Mouse (Mus musculus) left cerebral cortex, postnatal 36 days (tissue): ENCODE measurements around the gene Dnase2a. TPM values are rescaled to one million over a fixed set of nuclear protein-coding genes. Genes with fewer than 3 reads are reported as not detected.

Source experiments
- DNase-seq, 2 experiments: peaks; one replicate each; pipeline ENCODE4 v3.0.0; 2021 to 2022; ENCODE audit warnings: low spot score in 2 of 2, mixed read lengths in 1 of 2
- intact Hi-C: fragments of 180-260 bp; cut with DNase I; formaldehyde crosslinking; loops from one replicate; pipeline ENCODE4 v1.15.1; 2025
- total RNA-seq, 2 experiments: library from RNA; stranded (reverse); gene quantifications; 2 replicates each; pipeline ENCODE4 v1.2.3; 2021

Gene Dnase2a
- 1 to 10 TPM; 3.1 to 4.1 TPM for total RNA-seq

DNA sequence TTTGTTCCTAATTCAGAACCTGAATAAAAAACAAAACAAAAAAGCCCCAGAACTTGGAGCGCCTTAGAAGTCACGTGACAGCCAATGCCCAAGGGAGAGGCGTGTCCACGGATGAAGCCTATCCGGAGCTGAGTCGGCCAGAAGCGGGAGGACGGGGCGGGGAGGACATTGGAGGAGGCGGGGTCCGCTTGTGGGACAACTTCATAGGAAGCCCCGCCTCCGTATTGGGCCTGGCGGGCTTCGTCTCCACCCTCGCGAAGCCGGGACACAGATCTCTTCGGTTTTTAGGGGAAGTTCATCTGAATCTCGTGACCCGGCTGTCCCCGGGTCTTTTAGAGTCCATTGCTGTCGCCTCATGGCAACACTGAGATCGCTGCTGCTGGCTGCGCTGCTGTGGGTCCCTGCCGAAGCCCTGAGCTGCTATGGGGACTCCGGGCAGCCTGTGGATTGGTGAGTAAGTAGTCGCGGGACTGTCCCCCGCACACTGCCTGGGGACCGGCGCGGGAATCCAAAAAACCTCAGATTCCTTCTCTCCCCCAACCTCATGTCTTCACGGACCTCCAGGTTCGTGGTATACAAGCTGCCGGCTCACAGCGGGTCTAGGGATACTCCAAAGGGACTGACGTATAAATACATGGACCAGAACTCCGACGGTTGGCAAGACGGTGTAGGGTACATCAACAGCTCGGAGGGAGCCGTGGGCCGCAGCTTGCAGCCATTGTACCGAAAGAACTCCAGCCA lies at the start of gene Dnase2a:
Dnase2a (plus strand) TSS at position 140 of the 741 bp plus-strand sequence.
- DNase-seq = peak; percentile 67 to 80
- intact Hi-C loops = no loop called here

DNA sequence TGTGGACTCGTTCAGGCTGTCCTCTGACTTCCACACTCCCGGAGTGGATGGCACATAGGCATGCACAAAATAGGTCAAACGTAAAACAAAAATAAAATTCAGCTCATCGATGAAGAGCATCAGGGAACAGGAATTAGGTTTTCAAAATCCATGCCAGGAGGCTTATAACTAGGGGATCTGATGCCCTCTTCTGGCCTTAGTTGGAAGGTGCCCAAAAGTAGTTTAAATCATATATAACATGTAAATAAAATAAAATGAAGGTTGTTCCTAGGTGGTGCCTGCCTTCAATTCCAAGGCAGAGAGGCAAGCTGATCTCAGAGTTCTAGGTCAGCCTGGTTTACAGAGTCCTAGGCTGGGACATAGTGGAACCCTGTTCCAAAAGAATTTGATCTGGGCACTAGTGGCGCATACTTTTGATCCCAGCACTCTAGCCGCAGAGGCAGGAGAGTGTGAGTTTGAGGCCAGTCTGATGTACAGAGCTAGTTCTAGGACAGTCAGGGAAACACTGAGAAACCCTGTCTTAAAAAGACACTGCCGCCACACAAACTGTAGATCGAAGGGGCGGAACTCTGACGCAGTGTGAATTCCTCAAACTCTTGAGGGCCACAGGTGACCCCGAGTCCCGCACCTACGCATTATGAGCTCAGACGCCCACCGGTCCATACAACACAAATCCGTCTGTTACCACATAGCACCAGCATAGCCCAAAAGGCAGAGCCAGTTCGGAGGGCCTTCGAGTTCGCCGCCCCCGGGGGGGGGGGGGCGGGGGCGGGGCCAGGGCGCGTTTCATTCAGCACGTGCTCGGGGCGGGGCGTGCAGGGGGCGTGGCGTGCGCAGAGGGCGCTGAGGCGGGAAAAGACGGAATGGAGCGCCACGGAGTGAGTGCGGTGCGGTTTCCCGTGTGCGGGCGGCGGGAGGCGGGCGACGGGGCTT lies 36.7 kb upstream of the Dnase2a start, which contains the start of gene Syce2:
Syce2 (plus strand) TSS at position 736 of the 933 bp plus-strand sequence.
- intact Hi-C loops = no loop called here

DNA sequence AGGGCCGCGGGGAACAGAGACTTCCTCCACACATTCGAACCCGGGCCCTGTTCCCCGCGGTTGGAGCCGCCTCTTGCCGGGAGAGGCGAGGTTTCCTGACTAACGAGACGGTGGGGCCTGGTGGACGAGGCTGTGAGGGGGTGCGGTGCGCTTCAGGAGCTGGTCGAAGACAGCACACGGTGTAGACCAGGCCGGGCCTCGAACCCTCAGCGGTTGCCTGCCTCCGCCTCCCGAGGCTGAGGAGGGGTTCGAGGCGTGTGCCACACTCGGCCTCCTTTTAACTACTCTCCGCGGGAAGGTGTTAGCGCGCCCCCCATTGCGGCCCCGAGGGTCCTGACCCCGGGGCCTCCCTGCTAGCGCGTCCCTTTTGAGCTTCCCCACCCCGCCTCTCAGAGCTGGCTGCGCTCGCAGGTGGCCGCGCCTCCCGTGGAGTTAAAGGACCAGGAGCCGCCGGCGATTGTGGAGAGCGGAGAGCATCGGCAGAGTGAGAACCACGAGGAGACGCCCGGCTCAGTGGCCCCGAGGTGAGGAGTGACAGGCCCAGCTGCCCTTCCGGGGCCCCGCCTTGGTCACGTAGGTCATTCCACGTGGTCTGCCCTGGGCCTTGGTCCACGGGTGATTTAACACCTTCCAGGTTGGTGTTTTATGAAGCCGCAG lies 35.9 kb upstream of the Dnase2a start:
- intact Hi-C loops = no loop called here
- no peak for DNase-seq

More for the DNA sequence above, 36.7 kb upstream of the Dnase2a start, which contains the start of gene Syce2:
- peak; percentile 48 to 52 for DNase-seq

DNA sequence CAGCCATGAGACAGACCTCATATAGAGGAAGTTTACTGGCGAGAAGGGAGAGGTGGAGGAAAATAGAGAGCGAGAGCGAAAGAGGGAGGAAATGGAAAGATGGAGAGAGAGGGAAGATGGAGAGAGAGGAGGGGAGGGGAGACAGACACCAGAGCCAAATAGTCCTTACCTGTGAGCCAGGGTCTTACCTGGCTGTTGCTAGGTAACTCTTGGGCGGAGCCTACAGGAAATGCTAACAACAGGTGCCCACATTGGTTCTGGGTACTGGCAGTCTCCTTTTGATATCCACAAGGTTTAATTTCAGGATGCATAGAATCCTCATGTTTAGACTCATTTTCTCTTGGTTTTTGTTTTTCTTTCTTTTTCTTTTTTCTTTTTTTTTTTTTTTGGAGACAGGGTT lies 35.3 kb upstream of the Dnase2a start:
- intact Hi-C loops = no loop called here
- DNase-seq = no peak

DNA sequence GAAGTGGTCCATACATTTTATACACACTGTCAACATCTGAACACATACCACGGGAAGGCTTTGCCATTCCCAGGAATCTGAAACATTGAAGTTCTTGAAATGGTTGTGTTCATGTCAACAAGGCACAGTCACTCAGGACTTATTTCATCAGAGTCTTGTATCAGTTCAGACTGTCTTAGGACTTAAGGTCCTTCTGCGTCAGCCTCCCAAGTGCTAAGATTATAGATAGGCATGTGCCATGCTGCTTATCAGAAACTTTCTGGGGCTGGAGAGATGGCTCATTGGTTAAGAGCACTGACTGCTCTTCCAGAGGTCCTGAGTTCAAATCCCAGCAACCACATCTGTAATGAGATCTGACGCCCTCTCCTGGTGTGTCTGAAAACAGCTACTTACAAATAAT lies 34.0 kb upstream of the Dnase2a start:
- intact Hi-C loops = no loop called here
- DNase-seq = no peak

DNA sequence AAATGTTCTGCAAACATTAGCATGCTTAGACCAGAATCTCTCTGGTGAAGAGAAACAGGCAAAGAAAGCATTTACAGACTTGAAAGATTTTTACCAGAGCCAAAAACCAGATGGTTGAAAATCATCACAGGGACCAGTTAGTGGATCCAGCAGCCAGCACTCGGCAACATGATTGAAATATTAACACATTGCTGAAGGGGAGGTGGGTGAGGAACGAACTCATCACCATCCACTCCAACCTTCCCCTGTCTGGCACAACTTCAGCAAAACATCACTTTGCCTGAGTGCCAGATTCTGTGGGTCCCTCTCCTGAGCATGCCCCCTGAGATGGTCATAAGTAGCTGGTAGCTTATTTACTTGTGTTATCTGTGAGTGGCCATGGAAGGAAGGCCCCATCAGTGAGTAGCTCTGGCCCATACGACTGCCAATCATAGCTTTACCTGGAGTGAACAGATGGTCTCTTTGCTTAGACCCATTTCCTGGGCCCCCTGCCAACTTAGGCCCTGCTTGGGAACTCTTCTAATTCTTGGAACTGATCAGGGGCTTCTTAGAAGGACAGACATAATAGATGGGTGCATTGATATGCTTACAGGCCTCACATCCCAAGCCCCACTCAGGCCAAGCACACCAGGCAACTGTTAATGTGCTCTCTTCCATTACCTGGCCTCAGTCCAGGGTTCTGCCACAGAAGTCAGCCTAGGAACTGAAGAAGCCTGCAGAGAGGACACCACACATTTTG lies 30.9 kb upstream of the Dnase2a start:
- intact Hi-C loops = no loop called here
- DNase-seq = no peak

DNA sequence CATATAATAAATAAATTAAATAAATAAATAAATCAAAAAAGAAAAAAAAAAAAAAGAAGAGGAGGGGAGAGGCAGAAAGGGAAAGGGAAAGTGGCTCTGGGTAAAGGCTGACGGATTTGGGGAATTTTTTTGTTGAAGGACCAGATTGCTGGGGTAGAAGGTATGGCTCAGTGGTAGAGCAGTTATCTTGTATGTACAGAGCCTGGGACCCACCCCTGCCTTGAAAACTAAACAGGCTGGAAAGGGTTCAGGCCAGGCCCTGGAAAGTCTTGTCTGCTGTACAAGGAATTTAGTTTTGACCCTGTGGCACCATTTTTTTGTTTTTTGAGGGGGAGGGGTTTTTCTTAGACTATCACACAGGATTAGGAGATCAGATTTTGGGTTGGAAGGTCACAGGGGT lies 29.4 kb upstream of the Dnase2a start:
- no peak for DNase-seq
- intact Hi-C loops = no loop called here

DNA sequence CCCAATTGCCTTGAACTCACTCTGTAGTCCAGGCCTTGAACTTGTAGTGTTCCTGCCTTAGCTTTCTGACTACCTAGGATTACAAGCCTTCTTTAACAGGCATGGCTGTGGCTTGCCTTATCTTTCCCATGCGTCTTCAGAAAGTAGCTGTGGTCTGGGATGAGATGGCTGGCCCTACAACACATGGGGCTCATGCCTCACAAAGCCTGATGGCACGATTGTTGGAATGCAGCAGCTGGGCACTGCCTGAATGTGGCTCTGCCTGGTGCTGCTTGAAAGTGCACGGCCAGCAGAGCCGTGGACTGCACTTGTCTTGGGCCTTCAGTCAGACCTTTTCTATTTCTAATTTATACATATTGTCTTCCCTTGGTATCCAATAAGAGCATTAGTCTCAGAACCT lies 23.6 kb upstream of the Dnase2a start:
- no peak for DNase-seq
- intact Hi-C loops = no loop called here

DNA sequence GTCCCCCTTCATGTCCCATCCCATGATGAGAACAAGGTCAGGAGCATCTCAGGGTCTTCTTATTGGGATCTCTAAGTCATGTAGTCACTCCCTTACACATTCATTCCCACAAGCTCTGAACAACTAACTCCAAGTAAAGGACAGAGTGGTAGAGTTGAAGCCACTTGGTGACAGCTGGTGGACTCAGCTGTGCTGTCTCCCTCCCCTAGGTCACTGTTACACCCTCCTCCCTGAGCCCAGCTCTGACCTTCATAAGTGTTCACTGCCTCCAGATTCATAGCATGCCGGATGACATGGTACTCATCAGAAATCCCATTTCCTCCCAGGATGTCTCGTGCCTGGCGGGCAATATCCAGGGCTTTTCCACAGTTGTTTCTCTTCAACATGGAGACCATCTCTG lies 20.1 kb upstream of the Dnase2a start:
- intact Hi-C loops = no loop called here
- DNase-seq = no peak

DNA sequence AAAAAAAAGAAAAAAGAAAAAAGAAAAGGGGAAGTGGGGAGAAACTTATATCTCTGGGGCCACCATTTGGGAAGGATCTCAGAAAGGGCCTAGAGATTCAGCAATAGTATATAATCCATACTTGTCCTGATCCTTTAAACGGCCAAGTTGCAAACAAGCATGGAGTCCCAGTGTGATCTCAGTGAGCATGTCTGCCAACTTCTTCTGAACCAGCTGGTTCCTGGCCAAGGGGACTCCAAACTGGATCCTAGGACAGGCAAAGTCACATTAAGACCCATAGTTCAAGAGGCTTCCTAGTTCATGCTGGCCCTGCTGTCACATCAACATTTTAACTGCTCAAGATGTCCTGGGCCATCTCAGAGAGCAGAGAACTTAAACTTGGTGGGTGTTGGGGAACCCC lies 19.2 kb upstream of the Dnase2a start:
- intact Hi-C loops = no loop called here
- DNase-seq = no peak

DNA sequence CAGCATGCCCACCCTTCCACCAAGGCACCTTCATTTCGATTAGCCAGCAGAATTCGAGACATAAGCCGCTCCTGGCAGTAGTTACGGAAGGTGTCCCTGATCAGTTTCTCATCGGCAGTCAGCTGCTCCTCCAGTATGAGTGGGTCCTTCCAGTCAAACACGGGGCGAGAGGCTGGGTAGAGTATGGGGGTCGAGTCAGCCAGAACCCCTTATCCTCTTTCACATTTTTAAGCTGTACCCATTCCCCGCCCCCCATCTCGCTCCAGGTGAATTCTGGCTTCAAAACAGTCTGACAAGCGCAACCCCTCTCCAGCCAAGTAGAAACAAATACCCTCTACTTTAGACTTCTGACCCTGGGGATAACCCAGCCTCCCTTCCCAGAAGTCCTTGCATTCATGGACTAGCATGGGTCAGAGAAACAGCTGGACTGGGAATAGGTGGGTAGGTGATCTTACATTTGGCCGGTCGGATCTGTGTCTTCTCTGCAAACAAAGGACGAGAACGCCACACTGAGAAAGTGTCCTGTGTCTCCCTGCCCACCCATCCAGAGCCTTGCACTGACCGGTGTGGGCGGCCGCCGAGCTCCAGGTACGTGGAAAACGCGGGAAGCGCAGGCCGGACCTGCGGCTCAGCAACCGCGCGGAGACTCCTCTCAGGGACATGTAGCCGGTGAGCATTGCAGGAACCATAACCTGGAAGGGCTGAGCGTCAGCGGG lies 15.2 kb upstream of the Dnase2a start:
- no peak for DNase-seq
- intact Hi-C loops = no loop called here

DNA sequence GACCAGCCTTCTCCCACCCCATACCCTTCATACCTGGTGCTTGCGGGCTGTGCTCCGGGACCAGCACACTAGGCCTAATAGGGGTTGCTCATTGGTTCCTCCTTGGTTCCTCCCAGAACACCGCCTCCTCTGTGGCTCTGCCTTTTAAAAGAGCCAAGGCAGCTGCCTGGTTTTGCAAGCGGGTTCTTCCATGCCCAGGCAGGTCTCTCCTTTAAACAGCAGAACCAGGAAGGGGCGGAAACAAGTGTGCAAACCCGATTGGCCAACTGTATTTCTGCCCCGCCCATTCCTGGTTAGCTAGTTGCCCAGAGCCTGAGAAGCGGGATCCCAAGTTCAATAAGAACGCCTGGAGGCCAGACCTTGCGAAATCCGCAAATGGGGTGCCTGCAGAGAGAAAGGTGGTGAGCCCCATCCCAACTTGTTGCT lies 14.6 kb upstream of the Dnase2a start, which contains the start of gene Gcdh:
Gcdh (minus strand) TSS at position 213 of the 426 bp plus-strand sequence.
- intact Hi-C loops = no loop called here
- DNase-seq = peak; percentile 91 to 94

DNA sequence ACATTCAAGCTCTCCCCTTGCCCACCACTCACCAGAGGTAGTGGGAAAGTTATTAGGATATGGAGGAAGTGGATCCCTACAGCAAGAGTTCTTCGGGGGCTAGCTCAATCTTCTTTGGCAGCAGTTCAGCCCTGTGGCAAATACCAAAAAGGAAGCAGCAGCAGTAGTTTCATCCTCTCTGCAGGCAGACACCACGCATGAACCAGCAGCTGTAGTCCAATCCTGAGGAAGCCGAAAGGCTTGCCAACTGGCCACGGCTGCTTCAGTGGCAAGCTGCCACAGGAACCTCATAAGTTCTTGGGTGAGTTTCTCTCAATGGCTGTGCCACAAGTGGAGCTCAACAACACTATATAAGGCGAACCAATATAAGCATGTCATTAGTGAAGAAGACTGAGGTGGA lies 12.4 kb upstream of the Dnase2a start:
- DNase-seq = no peak
- intact Hi-C loops = no loop called here

DNA sequence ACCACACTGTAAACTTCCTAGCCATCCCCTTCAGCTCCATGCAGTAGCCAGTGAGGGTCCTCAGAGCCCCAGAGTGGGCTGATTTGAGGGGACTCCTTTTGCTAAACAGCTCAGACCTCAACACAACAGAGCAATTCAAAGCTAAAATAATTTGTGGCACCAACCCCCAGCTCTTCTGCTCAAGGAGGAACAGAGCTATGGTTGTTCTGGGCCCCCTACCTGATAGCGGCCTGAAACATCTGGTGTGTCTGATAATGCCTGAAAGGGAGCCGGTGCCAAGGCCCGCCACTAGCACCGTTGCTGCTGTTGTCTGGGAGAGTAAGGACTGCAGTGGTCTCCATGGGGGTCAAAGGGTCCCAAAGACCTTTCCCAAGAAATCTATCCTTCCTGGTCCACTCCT lies 7.3 kb upstream of the Dnase2a start:
- intact Hi-C loops = loop anchor here (5.0 kb wide), 1 partner anchor 44 kb away; the partner anchor contains the start of gene Farsa
- no peak for DNase-seq

DNA sequence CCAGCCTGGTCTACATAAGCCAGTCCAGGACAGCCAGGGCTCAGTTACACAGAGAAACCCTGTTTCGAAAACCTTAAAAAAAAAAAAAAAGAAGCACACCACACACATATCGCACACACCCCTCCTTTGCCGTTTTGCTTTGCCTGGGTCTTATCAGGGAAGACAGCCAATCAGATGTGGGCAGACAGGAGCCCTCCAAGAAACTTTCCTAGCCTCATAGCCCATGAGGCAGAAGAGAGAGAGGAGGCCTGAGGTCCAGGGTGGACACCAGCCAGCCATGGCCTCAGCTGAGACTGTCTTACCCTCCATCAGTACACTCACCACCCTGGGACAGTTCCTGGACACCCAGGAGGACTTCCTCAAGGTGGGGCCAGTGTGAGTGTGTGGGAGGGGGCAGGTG lies 6.6 kb upstream of the Dnase2a start, which contains the start of gene Klf1:
Klf1 (plus strand) TSS at position 177 of the 400 bp plus-strand sequence.
- intact Hi-C loops = loop anchor here (5.0 kb wide), 1 partner anchor 44 kb away; the partner anchor contains the start of gene Farsa
- DNase-seq = no peak

DNA sequence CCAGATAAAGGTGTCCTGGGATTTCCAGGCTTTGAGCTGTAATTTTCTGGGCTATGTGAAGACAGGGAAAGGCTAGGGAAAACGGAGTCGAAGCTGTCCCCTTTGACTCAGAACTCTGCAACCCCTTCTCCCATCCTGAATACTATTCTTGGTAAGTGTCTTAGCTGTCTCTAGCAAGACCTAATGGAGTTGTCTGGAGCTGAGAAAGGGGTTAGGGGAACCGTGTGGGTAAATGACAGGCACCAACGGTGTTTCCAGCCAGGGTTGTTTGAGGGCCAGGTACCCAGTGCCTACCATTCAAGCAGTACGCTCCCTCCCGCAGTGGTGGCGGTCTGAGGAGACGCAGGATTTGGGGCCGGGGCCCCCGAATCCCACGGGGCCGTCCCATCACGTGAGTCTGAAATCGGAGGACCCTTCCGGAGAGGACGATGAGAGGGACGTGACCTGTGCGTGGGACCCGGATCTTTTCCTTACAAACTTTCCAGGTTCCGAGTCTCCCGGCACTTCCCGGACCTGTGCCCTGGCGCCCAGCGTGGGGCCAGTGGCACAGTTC lies 5.9 kb upstream of the Dnase2a start:
- intact Hi-C loops = loop anchor here (5.0 kb wide), 1 partner anchor 45 kb away; the partner anchor contains the start of gene Farsa

DNA sequence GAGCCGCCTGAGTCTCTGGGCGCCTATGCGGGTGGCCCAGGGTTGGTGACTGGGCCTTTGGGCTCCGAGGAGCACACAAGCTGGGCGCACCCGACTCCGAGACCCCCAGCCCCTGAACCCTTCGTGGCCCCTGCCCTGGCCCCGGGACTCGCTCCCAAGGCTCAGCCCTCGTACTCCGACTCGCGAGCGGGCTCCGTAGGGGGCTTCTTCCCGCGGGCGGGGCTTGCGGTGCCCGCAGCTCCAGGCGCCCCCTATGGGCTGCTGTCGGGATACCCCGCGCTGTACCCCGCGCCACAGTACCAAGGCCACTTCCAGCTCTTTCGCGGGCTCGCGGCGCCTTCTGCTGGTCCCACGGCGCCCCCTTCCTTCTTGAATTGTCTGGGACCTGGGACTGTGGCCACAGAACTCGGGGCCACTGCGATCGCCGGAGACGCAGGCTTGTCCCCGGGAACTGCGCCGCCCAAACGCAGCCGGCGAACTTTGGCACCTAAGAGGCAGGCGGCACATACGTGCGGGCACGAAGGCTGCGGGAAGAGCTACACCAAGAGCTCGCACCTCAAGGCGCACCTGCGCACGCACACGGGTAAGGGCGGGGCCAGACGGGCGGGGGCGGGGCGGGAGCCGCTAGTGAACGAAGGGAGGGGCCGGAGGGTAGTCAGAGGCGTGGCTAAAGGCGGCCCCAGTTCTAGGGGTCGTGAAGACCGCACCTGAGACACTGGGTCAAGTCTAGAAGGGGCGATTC lies 5.3 kb upstream of the Dnase2a start:
- peak; percentile 90 to 91 for DNase-seq
- intact Hi-C loops = loop anchor here (5.0 kb wide), 1 partner anchor 46 kb away; the partner anchor contains the start of gene Farsa

More for the DNA sequence above, 5.9 kb upstream of the Dnase2a start:
- DNase-seq = no peak
